Mouse (Mus musculus) neural tube, embryonic 15.5 days (tissue): ENCODE results near the gene Eif4g2. TPM values are rescaled to one million over a fixed set of nuclear protein-coding genes. Genes with fewer than 3 reads are reported as not detected.

Experiments used
- polyA plus RNA-seq: library from polyadenylated mRNA; unstranded; fragments of >200 nt; fragmentation: Nextera tagmentation; extraction: Ambion mirVana; gene quantifications from 2 replicates; pipeline ENCODE4 v1.2.1, GENCODE M21; 2015

Eif4g2 gene
- polyA plus RNA-seq, 1 experiment from 2014 or later = 927 TPM

Other genes starting within 250 kb of the Eif4g2 start
- 35.2 and 35.8 TPM in 2 replicates for gene Rnf141, start 238.6 kb downstream of the Eif4g2 start, polyA plus RNA-seq
- 5.7 and 6.7 TPM in 2 replicates for gene Lyve1, start 219.8 kb downstream of the Eif4g2 start, polyA plus RNA-seq
- gene Mrvi1, start 100.6 kb downstream of the Eif4g2 start, polyA plus RNA-seq = 1.4 and 3.1 TPM in 2 replicates
- gene Ctr9, start 54.1 kb downstream of the Eif4g2 start, polyA plus RNA-seq = 68.3 and 71.5 TPM in 2 replicates